Mouse (Mus musculus) left cerebral cortex, adult 2 months (tissue): ENCODE measurements around the gene Fgf6. TPM values are rescaled to one million over a fixed set of nuclear protein-coding genes. Genes with fewer than 3 reads are reported as not detected.

Experiments used
- DNase-seq, 2 experiments: peaks; one replicate each; pipeline ENCODE4 v3.0.0; 2021 to 2022; ENCODE audit warnings: low spot score in 2 of 2, mixed read lengths in 1 of 2; ENCODE audit errors: extremely low spot score in 1 of 2
- H3K27ac ChIP-seq: fragments of 200-600 bp; 2 replicates; pipeline ENCODE4 v1.8.1; 2022
- H3K4me3 ChIP-seq: fragments of 200-600 bp; 2 replicates; pipeline ENCODE4 v1.8.1; 2022
- CTCF ChIP-seq: fragments of 200-600 bp; IDR thresholded peaks from 2 replicates; pipeline ENCODE4 v1.8.1; 2022; ENCODE audit warnings: antibody characterized with exemption, mild to moderate bottlenecking, moderate library complexity
- intact Hi-C: fragments of 180-260 bp; cut with DNase I; formaldehyde crosslinking; loops from one replicate; pipeline ENCODE4 v1.15.1; 2025
- total RNA-seq, 2 experiments: library from RNA; stranded (reverse); gene quantifications; 2 replicates each; pipeline ENCODE4 v1.2.3; 2021

Gene Fgf6
- total RNA-seq, 2 experiments from 2014 or later: not detected

DNA sequence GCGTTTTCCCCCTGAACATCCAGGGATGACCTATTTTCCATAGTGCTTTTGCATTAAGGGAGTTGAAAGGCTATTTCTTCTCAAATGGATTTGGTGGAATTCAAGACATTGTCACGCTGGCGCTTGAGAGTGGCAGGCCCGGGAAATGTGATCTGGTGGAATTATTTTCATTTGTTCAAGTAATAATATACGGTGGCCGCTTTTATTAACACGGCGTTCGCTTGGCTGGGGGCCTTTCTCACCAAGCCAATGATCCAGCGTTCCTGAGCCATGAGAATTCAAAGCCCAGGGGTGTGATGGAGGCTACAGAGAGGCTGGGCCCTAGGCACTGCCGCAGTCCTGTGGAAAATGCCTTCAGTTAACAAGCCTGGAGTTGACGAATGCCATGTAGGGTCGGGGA, 5.0 kb downstream of the Fgf6 start:
- TF ChIP-seq CTCF: no peak
- H3K4me3 ChIP-seq: no peak overlapping the region
- no peak for DNase-seq
- no peak overlapping the region for H3K27ac ChIP-seq
- intact Hi-C loops: no loop called here

DNA sequence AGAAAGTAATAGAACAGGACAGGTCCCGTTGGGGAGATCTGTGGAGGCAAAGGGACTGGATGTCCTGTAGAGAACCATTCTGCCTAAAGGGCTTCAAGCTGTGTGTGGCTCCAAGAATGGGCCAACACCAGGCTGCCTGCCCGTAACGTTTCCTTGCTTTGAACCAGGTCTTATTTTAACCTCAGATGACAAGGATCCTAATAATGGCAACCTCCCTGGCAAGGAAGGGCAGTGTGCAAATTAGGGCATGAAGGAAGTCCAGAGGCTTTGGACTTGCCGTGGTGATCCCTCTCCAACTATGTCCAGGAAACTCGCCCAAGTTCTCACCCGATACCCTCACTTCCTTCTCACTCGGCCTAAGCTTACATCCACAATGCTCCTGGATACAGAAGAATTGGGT, 9.4 kb downstream of the Fgf6 start:
- TF ChIP-seq CTCF: no peak
- intact Hi-C loops: no loop called here

DNA sequence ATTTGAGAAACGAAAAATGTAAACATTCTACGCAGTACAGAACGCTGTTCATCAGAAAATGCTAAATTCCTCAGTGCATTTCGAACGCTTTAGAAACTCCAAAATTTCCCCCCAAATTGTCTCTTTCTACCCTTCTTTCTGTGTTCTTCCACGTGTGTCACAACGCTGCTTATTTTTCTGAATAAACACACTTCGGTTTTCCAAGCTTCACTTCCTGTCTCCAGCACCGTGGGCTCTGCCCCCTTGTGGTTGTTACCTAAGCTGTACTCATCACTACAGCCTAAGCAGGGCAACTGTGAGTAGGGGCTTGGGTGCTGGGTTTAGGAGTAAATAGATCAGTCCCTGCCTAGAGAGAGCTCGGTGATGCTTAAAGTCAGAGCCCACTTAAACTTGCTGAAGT, 19.4 kb downstream of the Fgf6 start:
- TF ChIP-seq CTCF: peak; percentile 55
- intact Hi-C loops: no loop called here
- DNase-seq: no peak
- peak overlapping the region; percentile 19; the same call in 1 of the 2 replicates for H3K4me3 ChIP-seq
- H3K27ac ChIP-seq: no peak overlapping the region

More for the DNA sequence above, 9.4 kb downstream of the Fgf6 start:
- Histone ChIP-seq H3K4me3 (no peak overlapping the region), H3K27ac (no peak overlapping the region)
- no peak for DNase-seq

DNA sequence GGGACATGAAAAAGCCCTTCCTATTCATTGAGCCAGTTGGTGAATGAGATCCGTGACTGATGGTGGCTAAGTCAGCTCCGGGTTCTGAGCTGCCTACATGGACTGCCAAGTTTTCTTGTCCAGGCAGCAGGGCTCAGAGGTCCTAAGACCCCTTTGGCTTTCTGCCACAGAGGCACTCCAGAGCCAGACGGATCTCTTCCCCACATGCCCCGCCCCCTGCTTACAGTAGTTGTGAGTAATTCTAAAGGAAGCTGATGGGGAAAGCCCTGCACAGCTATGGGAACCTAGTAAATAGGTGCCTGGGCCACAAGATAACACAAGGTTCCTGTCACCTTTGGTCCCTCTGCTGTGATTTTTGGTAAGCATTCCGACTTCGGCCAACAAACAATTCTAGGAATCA, 29.5 kb downstream of the Fgf6 start:
- DNase-seq: no peak
- Histone ChIP-seq H3K4me3 (no peak overlapping the region), H3K27ac (no peak overlapping the region)
- no peak for TF ChIP-seq CTCF
- intact Hi-C loops: no loop called here

DNA sequence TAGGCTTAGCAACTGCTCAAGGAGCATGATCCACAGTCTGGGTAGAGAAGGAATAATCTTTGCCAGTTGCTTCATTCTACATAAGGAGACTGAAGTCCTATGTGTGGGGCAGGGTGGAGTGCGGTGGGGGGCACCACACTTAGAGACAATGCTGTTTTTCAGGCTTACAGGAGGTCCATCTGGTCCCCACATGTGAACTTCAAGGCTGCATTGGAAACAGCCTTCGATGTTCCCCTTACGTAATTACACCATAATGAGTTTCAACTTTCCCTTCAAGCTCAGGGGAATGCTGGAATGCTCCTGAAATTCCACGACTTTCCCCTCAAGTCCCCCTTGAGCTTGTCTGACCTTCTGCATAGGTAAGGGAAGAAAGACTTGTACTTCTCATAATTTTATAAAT, 35.5 kb downstream of the Fgf6 start:
- DNase-seq: no peak
- H3K4me3 ChIP-seq: no peak overlapping the region
- H3K27ac ChIP-seq: no peak overlapping the region
- intact Hi-C loops: no loop called here
- no peak for TF ChIP-seq CTCF

DNA sequence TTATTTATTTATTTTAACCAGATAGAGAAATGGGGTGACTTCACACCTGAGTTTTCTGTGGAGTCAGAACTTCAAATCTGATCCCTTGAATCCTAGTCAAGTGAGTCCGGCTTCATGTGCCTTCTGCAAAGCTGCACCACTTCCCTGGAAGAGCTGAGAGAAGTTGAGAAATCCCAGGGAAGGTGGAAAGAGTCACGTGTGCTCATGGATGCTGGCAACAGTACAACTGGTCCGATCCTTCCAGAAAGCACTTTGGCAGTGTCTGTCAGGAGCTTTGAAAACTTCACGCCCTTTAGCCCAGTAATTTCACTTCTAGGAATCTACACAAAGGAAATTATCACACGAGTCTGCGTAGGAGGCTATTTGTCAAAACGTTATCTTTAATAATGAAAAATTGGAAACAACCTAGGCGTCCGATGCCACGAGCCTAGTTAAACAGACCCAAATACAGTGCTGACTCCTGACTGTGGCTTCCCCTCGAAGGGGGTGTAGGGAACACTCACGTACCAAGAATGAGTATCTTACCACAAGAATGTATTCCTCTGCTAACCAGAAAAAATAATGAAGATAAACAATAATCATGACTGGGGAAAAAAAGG, 41.7 kb downstream of the Fgf6 start:
- TF ChIP-seq CTCF: no peak
- intact Hi-C loops: no loop called here
- Histone ChIP-seq H3K4me3 (no peak overlapping the region), H3K27ac (no peak overlapping the region)
- DNase-seq: no peak

DNA sequence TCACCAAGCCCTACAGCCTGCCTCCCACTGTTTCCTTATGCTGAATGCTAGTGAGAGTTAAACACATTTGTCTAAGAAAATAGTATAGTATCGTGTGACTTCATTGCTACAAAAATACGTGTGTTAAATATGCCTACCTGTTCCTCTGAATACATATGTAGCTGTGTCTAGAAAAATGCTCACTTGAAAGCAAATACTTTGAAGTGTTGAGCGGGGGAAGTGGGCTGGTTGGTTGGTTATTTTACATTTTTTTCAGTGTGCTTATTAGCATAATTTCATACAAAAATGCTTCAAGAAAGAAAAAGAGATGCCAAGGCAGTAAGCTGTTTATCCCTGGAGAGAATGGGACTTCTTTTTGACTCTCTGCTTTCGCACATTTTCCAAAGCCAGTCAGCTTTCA, 44.6 kb downstream of the Fgf6 start:
- Histone ChIP-seq H3K27ac (no peak overlapping the region), H3K4me3 (no peak overlapping the region)
- intact Hi-C loops: no loop called here
- DNase-seq: no peak
- no peak for TF ChIP-seq CTCF

DNA sequence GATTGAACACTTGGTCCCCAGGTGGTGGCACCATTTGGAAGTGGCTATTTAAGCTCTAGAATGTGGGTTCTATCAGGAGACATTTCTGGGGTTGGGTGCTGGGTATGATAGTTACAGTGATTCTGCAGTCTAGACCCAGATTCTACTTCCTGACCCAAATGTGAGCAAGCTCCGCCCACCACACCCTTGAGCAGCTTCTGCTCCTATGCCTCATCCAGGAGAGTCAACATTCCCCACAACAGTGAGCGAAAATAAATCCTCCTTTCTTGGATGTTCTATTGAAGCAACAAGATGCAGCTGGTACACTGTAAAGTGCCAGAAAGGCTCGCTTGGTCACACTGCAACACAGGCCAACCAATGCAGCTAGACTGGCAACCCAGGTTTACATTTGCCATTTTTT, 48.5 kb downstream of the Fgf6 start:
- TF ChIP-seq CTCF: no peak
- H3K27ac ChIP-seq: no peak overlapping the region
- intact Hi-C loops: no loop called here
- DNase-seq: no peak
- H3K4me3 ChIP-seq: no peak overlapping the region

DNA sequence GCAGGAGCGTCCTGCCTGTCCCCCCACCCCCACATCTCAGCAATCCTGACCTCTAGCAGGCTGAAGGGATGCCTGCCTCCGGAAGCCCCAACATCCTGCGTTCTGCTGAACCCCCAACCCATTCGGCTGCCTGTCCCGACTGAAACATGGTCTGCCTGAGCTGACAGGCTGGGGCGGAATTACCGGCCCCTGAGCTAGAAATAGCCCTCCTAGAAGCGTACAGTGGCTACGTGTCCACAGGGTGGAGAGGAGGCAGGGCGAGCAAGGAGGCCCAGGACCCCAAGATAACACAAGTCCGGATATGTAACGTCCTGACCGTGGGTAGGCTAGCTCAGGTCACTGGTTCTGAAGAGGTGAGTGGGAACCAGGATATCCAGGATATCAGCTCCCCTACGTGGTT, 49.4 kb downstream of the Fgf6 start:
- Histone ChIP-seq H3K4me3 (no peak overlapping the region), H3K27ac (no peak overlapping the region)
- intact Hi-C loops: no loop called here
- DNase-seq: no peak
- TF ChIP-seq CTCF: no peak

DNA sequence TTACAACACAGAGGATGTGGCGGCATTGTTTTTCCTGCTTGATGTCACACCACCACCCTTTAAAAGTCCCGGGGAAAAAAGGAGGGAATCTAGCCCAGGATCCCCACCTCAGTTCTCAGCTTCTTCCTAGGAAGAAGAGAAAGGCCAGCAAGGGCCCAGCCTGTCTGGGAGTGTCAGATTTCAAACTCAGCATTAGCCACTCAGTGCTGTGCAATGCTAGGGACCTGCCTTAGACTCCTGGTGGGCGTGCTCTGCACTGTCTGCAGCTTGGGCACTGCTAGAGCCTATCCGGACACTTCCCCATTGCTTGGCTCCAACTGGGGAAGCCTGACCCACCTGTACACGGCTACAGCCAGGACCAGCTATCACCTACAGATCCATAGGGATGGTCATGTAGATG, 57.4 kb downstream of the Fgf6 start, which contains the start of gene Fgf23:
Fgf23 (plus strand) TSS at position 86 of the 400 bp plus-strand sequence.
- Histone ChIP-seq H3K4me3 (no peak within 1 kb of the TSS), H3K27ac (no peak within 1 kb of the TSS)
- TF ChIP-seq CTCF: no peak
- intact Hi-C loops: no loop called here
- DNase-seq: no peak

Other genes with a start within 250 kb of the Fgf6 start
- 100 to 1,000 TPM; 135 to 150 TPM for gene Ndufa9, start 166.4 kb upstream of the Fgf6 start, total RNA-seq
- under 1 TPM; 0.18 to 0.35 TPM for gene Akap3, start 162.5 kb upstream of the Fgf6 start, total RNA-seq
- gene Dyrk4, start 93.7 kb upstream of the Fgf6 start, total RNA-seq: not detected
- gene Rad51ap1, start 76.0 kb upstream of the Fgf6 start, total RNA-seq: 1 to 10 TPM; 3.2 to 3.3 TPM
- gene D6Wsu163e, start 75.6 kb upstream of the Fgf6 start, total RNA-seq: 10 to 100 TPM; 40.3 to 47.3 TPM
- under 1 TPM; 0.44 to 0.68 TPM for gene Fgf23, start 57.3 kb downstream of the Fgf6 start, total RNA-seq
- gene Tigar, start 94.0 kb downstream of the Fgf6 start, total RNA-seq: 10 to 100 TPM; 22.3 to 22.7 TPM
- 10 to 100 TPM; 75.1 to 97.4 TPM for gene Ccnd2, start 136.6 kb downstream of the Fgf6 start, total RNA-seq